Mouse (Mus musculus) CH12.LX (cell line): ENCODE measurements around the gene Baat.
"Not testable (repeated sequence)": the region's sequence is repeated elsewhere in the genome, so short reads cannot be mapped to it uniquely, and the experiment has no call there.

Source experiments
- CTCF ChIP-seq, 2 experiments: IDR thresholded peaks in 1 of 2; conservative IDR thresholded peaks in 1 of 2; 2 replicates each; pipeline ENCODE4 v1.5.1; 2011 to 2012; ENCODE audit warnings: low read depth in 2 of 2, low read length in 2 of 2, improper control_type of control experiment in 1 of 2, inconsistent platforms in 1 of 2, mild to moderate bottlenecking in 1 of 2, moderate library complexity in 1 of 2
- EP300 ChIP-seq: IDR thresholded peaks from 2 replicates; pipeline ENCODE4 v1.6.1; 2011; ENCODE audit warnings: low read length, improper control_type of control experiment
- GABPA ChIP-seq: IDR thresholded peaks from 2 replicates; pipeline ENCODE4 v1.6.1; 2012; ENCODE audit warnings: low read depth, low read length, improper control_type of control experiment, inconsistent platforms; ENCODE audit not compliant: insufficient replicate concordance
- JUN ChIP-seq: IDR thresholded peaks from 2 replicates; pipeline ENCODE4 v1.6.1; 2011; ENCODE audit warnings: low read depth, mild to moderate bottlenecking, low read length, improper control_type of control experiment, moderate library complexity; ENCODE audit not compliant: insufficient read depth
- KAT2A ChIP-seq: IDR thresholded peaks from 2 replicates; pipeline ENCODE4 v1.6.1; 2012; ENCODE audit warnings: low read length, improper control_type of control experiment, inconsistent platforms; ENCODE audit not compliant: insufficient replicate concordance
- MAFK ChIP-seq: IDR thresholded peaks from 2 replicates; pipeline ENCODE4 v1.6.1; 2011; ENCODE audit warnings: low read length, improper control_type of control experiment; ENCODE audit not compliant: insufficient replicate concordance
- NELFE ChIP-seq: IDR thresholded peaks from 2 replicates; pipeline ENCODE4 v1.6.1; 2011; ENCODE audit warnings: low read depth, low read length, improper control_type of control experiment
- POLR2A ChIP-seq: IDR thresholded peaks from 2 replicates; pipeline ENCODE4 v1.6.1; 2011; ENCODE audit warnings: low read depth, mild to moderate bottlenecking, improper control_type of control experiment, low read length
- TCF12 ChIP-seq: IDR thresholded peaks from 2 replicates; pipeline ENCODE4 v1.6.1; 2014; ENCODE audit warnings: low read depth, mild to moderate bottlenecking, inconsistent platforms, low read length, improper control_type of control experiment
- UBTF ChIP-seq: IDR thresholded peaks from 2 replicates; pipeline ENCODE4 v1.6.1; 2012; ENCODE audit warnings: low read depth, mild to moderate bottlenecking, inconsistent platforms, low read length, improper control_type of control experiment, moderate library complexity

DNA sequence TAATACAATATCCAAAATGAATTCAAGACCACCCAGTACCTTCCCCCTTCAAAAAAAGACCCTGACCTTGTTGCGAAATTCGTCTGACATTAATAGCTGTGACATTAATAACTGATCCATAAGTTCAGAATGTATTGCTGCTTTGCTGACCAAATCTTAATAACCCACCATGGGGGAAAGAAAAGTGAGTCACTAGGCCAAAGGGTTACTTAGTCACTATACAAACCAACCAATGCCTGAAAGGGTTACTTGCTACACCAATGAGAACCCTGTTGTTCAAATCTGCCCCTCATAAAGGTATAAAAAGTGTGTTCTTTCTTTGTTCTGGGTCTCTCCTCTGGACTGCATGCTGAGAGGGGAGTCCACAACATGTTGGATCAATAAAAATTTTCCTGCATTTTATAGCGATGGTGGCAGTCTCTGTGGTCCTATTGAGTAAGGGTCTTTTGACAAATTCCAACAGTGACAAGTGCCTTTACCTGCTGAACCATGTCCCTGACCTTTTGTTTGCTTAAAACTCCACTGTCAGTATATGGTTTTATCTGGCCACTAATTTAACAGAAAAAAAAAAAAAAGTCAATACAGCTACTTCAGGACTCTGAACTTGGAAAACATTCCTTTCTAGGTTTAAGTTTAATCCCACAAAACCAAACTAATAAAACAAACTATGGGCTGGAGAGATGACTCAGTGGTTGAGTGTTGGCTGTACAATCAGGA lies 20.3 kb downstream of the Baat start:
- TF ChIP-seq EP300; KAT2A; TCF12; CTCF (conservative IDR thresholded peaks at IDR 0.05 in 1 of 2, IDR thresholded peaks at IDR 0.05 in 1 of 2; ENCODE audit: low read depth in 2 of 2, low read length in 2 of 2); GABPA; NELFE; UBTF; MAFK; JUN; POLR2A: not testable (repeated sequence)
